Mouse (Mus musculus) heart, adult 2 months (tissue): Measurements from ENCODE around the gene Myadm.

Experiments used
- CTCF ChIP-seq: fragments of 200-600 bp; IDR thresholded peaks from 2 replicates; pipeline ENCODE4 v1.8.1; 2022; ENCODE audit warnings: antibody characterized with exemption, mild to moderate bottlenecking, moderate library complexity
- EP300 ChIP-seq: fragments of 200-500 bp; IDR thresholded peaks from 2 replicates; pipeline ENCODE4 v1.6.1; 2011; ENCODE audit warnings: low read depth, low read length, control low read depth; ENCODE audit not compliant: insufficient read depth
- POLR2A ChIP-seq: fragments of 200-500 bp; IDR thresholded peaks from 2 replicates; pipeline ENCODE4 v1.6.1; 2011; ENCODE audit warnings: mild to moderate bottlenecking, low read depth, low read length, control low read depth; ENCODE audit not compliant: insufficient read depth

- TF ChIP-seq CTCF (no peak), EP300 (no peak), POLR2A (peak; percentile 49)
Measured at GRCm38 (mm10) chr7:3291197-3291596, 2.3 kb downstream of the Myadm start.
